Mouse (Mus musculus) activated CD4-positive, CD25-positive, alpha-beta regulatory T cell, adult 9 weeks (primary cell): ENCODE results near the gene 4930470P17Rik. TPM values are rescaled to one million over a fixed set of nuclear protein-coding genes. Genes with fewer than 3 reads are reported as not detected.

Source experiments
- polyA plus RNA-seq: library from polyadenylated mRNA; unstranded; fragments of 100-300 nt; shearing (Covaris generic); gene quantifications from one replicate; pipeline ENCODE4 v1.2.1, GENCODE M21; 2017

Gene 4930470P17Rik
- polyA plus RNA-seq = not detected

DNA sequence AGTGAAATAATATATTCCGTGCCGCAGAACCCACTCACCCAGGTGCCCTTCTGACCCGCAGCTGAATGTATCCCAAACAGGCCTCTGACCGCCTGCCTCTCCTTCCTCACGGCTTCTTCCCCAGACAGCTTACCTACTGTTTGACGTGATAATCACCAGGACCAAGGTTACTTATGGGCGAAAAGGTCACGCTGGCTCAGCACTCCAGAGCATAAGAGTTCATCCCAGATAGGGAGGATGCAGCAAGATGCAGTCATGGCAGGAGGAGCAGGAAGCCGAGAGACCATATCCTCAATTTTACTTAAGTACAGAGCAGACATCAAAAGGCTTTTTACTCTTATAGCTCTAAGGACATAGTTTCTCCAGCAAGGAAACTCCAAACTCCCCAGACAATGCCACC, at the start of gene 4930470P17Rik:
TSS of gene 4930470P17Rik (minus strand) at position 101 of the 400 bp plus-strand sequence.

Other genes with a start within 250 kb of the 4930470P17Rik start
- gene Bcas1, start 174.2 kb downstream of the 4930470P17Rik start, polyA plus RNA-seq = 5.0 TPM
- gene Pfdn4, start 105.6 kb downstream of the 4930470P17Rik start, polyA plus RNA-seq = 54.7 TPM
- not detected for gene Cyp24a1, start 104.9 kb downstream of the 4930470P17Rik start, polyA plus RNA-seq
- gene Dok5, start 129.8 kb upstream of the 4930470P17Rik start, polyA plus RNA-seq = not detected